Mouse (Mus musculus) cerebellum, postnatal 14 days (tissue): ENCODE results near the gene Zfp865.
"Not testable (repeated sequence)": the region's sequence is repeated elsewhere in the genome, so short reads cannot be mapped to it uniquely, and the experiment has no call there.

Experiments
- DNase-seq, 2 experiments: peaks; one replicate each; pipeline ENCODE4 v3.0.0; 2021; ENCODE audit warnings: mixed read lengths in 2 of 2

The Zfp865 gene

GRCm38 (mm10) chr7:5020000-5020681, at the start of gene Zfp865, which contains the start of gene Ccdc106:
TSS of gene Zfp865 (plus strand) at chr7:5020376.
TSS of gene Ccdc106 (plus strand) at chr7:5020553.
- DNase-seq: peak; percentile 99

DNA sequence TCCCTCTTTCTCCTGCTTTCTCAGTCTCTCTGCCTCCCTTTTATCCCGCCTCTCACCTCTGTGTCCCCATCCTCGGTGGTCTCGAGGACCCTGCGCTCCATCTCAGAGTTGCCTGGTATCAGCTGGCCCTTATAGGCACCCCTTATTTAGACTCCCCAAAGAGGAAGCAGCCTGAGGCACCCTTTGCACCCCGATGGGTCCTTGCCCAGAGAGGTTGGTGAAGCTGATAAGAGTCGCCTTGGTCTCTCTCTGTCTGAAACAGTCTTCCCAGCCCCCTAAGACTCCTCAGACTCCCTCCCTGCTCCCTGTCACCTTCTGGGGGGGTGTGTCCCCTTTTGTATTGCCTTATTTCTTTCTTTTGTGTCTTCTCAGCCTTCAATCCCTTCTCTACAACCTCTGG, 49.1 kb upstream of the Zfp865 start, which contains the start of gene Sbk3:
Gene Sbk3, minus strand, starts transcription at position 101 of the 400 bp plus-strand sequence.
- no peak for DNase-seq

DNA sequence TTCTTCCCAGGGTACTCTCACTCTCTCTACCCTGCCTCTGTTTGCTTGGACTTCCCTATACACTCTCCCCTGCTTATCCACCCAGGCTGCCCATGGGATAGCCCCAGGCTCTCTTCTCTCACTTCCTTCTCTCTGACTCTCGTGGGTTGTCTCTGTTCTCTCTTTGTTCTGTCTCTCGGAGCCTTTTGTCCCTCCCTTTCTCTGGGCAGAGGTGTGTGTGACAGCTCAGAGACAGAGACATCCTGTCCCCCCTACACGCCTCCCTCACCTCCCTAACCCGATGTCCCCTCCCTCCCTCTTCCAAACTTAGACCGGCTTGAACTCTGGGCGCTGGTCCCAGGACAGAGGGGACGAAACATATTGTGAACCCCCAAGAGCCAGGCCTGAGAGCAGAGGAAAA, 48.5 kb upstream of the Zfp865 start:
- DNase-seq: no peak

DNA sequence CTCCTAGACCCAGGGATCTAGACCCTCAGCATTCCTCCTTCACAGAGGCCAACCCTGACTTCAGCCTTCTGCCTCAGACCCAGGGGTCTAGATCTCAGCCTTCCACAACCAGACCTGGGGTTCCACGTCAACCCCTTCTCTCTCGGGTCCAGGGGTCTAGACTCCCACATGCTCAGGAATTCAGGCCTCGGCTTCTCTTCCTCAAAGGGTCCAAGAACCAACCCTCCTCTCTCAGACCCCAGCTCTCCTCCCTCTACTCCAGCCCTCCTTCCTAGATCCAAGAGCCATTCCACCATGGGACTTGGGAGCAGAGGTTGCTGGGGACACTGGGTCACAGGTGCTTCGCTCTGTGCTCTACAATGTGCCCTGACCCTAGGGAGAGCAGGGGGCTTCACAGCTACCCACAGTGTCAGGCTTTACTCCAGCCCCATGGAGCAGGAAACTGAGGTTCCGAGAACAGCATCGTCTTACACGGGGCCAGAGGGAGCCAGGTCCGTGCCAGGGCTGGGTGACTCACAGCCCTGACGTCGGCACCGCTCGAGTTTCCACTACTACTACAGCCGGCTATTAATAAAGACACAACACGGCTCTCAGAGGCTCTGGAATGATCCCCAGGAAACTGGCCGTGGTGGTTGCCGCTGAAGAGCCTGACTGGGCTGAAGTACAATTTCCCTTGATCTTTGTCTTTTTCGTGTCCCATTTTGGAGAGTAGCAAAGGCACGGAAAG, 47.7 kb upstream of the Zfp865 start:
- DNase-seq: no peak

- no peak for DNase-seq
Measured at GRCm38 (mm10) chr7:4975455-4975854, 44.7 kb upstream of the Zfp865 start.

DNA sequence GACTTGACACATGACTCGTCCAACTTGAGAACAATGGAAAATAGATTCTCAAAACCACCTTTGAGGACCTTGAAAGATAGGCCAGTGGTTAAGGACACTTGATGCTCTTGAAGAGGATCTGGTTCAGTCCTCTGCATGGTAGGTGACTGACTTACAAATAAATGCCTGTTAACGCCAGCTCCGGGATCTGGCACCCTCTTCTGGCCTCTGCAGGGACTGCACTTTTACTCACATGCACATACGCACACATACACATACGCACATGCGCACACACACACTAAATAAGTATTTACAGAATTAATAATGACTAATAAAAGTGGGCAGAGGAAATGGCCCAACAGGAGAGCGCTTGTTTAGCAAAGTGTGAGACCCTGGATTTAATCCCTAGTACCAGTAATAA, 43.3 kb upstream of the Zfp865 start:
- no peak for DNase-seq

- DNase-seq: no peak
Measured at GRCm38 (mm10) chr7:4988250-4988649, 31.9 kb upstream of the Zfp865 start.

GRCm38 (mm10) chr7:4993347-4993998, 26.7 kb upstream of the Zfp865 start:
- DNase-seq: peak; percentile 32 to 42

DNA sequence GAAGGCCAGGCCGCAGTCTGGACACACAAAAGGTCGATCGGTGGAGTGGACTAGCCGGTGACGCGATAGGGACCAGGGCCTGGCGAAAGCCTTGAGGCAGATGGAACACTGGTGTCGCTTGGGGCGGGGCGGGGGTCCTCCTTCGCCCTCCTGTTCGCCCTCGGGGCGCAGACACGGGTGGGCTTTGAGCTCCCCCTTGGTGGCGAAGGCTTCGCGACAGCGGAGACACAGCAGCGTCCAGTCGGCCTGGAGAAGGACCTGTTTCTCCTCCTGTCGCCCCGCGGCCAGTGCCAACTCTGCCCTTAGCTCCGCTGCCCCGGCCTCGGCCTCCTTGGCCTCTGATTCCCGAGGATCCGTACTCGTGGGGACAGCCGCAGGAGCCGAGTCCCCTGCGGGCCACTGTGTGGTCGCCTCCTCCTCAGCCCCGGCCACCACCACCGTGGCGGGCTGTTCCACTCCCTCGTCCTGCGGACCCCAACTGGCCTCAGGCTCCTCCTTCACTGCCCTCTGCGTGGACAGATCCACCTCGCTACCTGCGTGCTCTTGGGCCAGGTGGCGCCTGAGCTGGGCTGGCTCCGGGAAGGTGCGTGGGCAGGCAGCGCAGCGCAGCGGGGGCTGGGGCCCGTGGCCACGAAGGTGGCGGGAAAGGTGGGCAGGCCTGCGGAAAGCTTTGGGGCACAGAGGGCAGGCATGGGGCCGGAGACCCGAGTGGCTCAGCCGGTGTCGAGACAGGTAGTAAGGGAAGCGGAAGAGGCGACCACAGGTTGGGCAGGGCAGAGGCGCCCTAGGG, 26.0 kb upstream of the Zfp865 start:
- peak; percentile 40 to 41 for DNase-seq

GRCm38 (mm10) chr7:4995268-4996002, 24.7 kb upstream of the Zfp865 start:
- no peak for DNase-seq

DNA sequence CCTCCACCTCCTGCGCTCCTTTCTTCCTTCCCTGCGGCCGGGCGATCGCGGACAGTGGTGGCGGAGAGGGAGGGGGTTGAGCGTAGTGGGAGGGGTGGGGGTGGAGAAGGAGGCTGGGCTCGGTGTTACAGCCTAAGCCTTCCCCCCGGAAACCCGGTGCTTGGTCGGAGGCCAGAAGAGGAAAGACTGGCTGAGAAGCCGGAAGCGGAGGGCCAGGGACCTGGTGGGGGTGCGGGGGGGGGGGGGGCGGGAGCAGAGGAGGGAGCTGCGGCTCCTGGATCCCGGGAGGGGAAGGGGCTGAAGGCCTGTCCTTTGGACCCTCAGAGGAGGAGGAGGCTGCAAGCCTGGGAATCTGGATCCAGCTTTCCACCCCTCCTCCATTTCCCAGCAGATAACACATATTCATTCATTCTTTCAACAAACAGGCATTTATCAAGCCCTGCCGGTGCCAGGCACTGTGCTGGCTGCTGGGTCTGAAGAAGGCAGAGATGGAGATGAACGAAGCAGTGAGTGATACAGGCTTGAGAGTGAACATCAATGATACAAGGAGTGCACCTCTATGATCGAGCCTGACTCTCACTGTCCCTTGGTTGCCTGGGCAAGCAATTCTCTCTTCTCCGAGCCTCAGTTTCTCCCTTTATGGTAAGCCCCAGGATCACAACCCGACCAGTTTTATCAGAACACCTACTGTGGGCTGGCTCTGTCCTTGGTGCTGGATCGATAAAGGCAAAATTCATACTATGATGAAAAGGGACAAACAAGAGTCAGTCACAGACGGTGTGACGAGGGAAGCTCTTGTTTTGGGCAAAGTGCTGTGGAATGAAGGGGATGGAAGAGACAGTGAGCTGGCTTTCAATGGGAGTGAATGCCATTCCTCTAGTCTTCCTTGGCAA, 23.9 kb upstream of the Zfp865 start, which contains the start of gene Zfp579:
Gene Zfp579, minus strand, starts transcription at position 156 of the 893 bp plus-strand sequence.
- peak; percentile 98 to 99 for DNase-seq

GRCm38 (mm10) chr7:4996934-4997333, 23.2 kb upstream of the Zfp865 start:
- no peak for DNase-seq

DNA sequence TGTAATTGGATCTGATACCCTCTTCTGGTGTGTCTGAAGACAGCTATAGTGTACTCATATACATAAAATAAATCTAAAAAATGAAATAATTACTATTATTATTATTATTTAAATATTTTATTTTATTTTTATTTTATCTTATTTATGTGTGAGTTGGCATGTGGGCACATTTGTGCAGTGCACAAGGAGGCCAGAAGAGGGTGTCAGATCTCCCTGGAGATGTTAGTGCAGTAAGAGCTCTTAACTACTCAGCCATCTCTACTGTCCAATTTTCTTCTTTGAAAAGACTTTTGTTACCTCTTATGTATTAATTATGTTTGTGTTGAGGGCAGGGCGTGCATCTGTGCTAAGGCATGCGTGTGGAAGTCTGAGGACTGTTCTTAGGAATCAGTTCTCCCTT, 20.3 kb upstream of the Zfp865 start:
- DNase-seq: peak in 1 of 2 experiments; percentile 42

GRCm38 (mm10) chr7:5002876-5003275, 17.3 kb upstream of the Zfp865 start:
- not testable (repeated sequence) for DNase-seq

GRCm38 (mm10) chr7:5008229-5008628, 11.9 kb upstream of the Zfp865 start:
- DNase-seq: no peak

GRCm38 (mm10) chr7:5012681-5013513, 7.3 kb upstream of the Zfp865 start:
- no peak for DNase-seq

DNA sequence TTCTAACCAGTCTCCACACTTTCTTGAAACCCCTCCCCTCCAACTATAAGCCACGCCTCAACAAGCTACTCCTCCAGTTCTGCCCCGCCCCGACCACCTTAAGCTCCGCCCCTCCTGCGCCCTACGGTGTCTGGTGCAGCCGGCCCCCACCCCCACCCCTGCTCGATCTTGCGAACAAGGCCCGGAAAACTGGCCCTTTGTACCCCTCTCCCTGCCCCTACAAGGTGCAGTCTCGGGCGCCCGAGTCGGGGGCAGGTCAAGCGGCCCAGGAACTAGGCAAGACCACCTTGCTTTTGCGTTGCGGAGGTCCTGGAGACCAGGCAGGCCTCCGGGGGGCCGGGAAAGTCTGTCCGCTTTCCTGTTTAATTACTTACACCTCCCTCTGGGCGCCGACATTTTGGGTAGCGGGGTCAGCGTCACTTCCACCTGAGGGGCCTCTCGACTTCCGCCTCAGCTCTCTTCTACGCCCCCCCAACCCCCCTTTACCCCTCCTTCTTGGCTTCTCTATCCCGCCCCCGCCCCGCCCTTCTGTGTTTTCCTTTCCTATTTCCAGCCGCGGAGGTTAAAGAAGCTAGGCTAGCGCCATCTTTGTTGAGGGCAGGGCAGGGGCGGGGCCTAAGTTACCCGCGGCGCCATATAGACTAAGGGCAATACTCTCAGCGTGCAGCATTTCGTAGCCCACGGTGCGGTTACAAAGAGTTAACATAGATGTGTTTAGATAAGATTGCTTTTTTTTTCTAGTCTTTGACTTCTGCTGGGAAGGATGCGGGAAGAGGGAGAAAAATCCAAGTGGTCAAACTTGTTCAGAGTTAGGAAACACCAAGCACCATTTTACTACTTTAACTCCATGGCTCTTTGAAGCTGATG, 5.7 kb upstream of the Zfp865 start, which contains the start of the genes Zfp524 and Fiz1:
Gene Zfp524, plus strand, starts transcription at position 165 of the 867 bp plus-strand sequence.
Gene Fiz1, minus strand, starts transcription at position 447 of the 867 bp plus-strand sequence.
- DNase-seq: peak; percentile 98 to 99

- peak; percentile 96 for DNase-seq
Measured at GRCm38 (mm10) chr7:5015118-5016001, 4.8 kb upstream of the Zfp865 start, which contains the start of gene Gm44973. TSS of gene Gm44973 (plus strand) at chr7:5015496.
